Mouse (Mus musculus): ENCODE measurements at regions not wholly inside any gene's neighbourhood (a gene's known extent, or its start where the extent isn't known, plus 50 kb on each side); places are given as distances from the start of the nearest gene placed in this dataset.
"Not testable (repeated sequence)": the region's sequence is repeated elsewhere in the genome, so short reads cannot be mapped to it uniquely, and the experiment has no call there.

DNA sequence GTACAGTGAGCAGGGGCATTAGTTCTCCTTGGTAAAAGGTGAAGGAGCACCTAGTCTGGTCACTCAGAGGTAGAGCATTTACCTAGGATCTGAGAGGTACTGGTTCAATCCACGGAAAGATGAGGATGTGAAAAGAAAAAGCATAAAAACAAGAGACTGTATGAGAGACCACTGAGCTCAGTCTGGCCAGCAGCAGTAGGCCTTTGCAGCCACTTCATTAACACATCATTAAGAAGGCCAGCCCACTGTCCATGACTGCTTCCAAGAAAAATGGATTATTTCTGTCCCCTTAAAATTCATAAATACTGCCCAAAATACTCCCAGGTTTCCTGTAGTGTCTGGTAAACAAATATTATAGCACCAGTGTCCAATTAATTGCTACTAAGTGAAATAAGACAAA, 499.3 kb upstream of the 4930578C19Rik start:
- intact Hi-C loops (cut with DNase I) = no loop called here
- DNase-seq (ENCODE audit: extremely low spot score in 1 of 2, low spot score in 2 of 2) = no peak

DNA sequence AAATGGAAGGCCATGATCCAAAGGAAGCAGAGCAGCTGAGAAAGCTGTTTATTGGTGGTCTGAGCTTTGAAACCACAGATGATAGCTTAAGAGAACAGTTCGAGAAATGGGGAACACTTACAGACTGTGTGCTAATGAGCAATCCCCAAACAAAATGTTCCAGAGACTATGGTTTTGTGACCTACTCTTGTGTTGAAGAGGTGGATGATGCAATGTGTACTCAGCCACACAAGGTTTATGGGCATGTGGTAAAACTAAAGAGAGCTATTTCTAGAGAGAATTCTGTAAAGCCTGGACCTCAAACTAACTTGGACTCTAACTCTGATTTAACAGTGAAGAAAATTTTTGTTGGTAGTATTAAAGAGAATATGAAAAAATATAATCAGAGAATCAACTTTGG, 481.4 kb upstream of the 4930578C19Rik start:
- DNase-seq (ENCODE audit: extremely low spot score in 1 of 2, low spot score in 2 of 2) = no peak
- intact Hi-C loops (cut with DNase I) = no loop called here

DNA sequence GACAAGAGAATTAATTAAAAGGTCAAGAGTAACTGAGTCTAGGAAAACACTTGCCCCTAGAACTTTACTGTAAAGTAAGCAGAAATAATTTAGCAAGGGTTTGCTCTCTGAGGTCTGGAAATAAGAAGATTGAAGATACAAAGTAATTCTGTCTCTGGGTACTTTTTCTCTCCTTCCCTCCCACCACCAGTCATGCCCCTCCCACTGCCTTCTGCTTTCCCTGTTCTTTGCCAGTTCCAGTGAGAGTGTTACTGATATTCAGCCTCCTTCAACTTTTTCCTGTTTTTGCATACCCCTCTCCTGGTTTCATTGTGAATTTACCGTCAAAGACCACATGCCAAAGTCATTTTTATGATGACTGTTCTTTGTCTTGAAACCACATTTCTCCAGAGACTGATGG, 472.1 kb upstream of the 4930578C19Rik start:
- no peak for DNase-seq (ENCODE audit: extremely low spot score in 1 of 2, low spot score in 2 of 2)
- intact Hi-C loops (cut with DNase I) = no loop called here

DNA sequence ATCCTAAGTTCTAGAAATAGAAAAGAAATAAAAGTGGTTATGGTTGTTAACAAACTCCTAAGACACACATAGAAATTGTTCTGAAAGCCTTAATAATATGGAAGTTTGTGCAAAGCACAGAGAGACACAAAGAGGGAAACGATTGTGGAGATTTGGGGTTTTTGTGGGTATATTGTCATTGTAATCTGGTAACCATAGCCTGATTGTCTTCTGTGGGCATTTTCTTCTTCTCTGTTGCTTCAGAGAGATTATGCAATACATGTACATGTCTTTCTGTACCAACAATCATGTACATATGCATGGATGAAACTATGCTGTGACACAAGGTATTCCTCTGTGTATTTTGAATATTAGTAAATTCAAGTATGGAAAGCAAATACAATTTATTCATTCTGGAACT, 461.9 kb upstream of the 4930578C19Rik start:
- DNase-seq (ENCODE audit: extremely low spot score in 1 of 2, low spot score in 2 of 2) = no peak
- intact Hi-C loops (cut with DNase I) = no loop called here

GRCm38 (mm10) chrX:18921366-18922092, 460.3 kb upstream of the 4930578C19Rik start:
- intact Hi-C loops (cut with DNase I) = no loop called here
- DNase-seq (ENCODE audit: extremely low spot score in 1 of 2, low spot score in 2 of 2) = no peak

DNA sequence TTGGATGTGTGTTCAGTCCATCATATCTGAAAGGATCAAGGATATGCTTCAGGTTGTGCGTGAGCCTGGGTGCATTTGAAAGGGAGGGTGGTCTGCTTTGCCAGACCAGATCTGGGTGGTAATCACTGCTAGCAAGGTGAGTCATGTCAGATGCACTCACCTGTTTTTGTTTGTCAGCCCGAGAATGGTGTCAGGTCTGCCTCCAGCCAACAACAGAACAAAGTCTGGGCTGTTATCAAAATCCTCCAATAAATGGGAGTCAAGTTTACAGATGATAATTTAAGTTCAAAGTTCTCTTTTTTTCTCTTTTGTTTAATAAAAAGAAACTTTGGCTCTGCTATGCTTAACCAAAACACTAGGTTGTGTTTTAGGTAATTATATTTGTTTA, 421.6 kb upstream of the 4930578C19Rik start:
- DNase-seq (ENCODE audit: extremely low spot score in 1 of 2, low spot score in 2 of 2) = no peak
- intact Hi-C loops (cut with DNase I) = no loop called here

- DNase-seq (ENCODE audit: extremely low spot score in 1 of 2, low spot score in 2 of 2) = peak in 1 of 2 experiments; percentile 22
- intact Hi-C loops (cut with DNase I) = no loop called here
These were observed 421.0 kb upstream of the 4930578C19Rik start for GRCm38 (mm10) chrX:18882088-18882783.

DNA sequence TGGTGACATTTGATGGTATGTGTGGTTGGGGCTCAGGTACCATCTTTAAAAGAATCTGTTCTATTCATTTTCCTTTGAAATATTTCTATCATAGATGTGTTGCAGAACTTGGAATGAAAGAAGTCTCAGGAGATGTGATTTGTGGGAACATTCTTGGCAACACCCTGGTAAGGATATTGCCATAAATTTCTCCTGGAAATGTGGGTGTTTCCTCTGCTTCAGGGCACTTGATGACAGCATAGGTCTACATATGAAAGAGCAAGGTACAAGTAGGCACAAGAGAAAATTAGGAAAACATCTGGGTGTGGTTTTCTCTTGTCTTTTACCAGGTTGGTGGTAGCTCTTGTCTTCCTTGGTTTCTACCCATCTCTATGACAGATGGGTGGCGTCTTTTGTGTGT, 414.5 kb upstream of the 4930578C19Rik start:
- intact Hi-C loops (cut with DNase I) = no loop called here
- no peak for DNase-seq (ENCODE audit: extremely low spot score in 1 of 2, low spot score in 2 of 2)

DNA sequence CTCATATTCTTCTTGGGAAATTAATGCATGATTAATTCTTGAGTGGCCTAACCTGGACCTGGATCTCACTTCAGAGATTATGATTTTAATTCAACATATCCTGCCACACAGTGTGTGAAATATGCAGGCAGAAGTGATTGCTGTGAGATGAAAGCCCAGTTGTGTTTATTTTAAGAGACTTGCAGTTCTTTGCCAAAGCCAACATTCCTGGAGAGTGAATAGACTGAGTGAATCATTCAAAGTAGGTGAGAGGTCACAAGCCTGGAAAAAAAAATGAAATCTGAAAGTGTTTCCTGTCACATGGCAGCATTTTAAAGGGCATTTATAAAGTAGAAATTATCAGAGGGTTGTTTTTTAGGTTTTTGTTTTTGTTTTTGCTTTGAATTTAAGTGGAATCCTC, 412.9 kb upstream of the 4930578C19Rik start:
- no peak for DNase-seq (ENCODE audit: extremely low spot score in 1 of 2, low spot score in 2 of 2)

GRCm38 (mm10) chrX:18838668-18839067, 377.5 kb upstream of the 4930578C19Rik start:
- DNase-seq (ENCODE audit: extremely low spot score in 1 of 2, low spot score in 2 of 2) = no peak
- intact Hi-C loops (cut with DNase I) = no loop called here

More for the DNA sequence above, 412.9 kb upstream of the 4930578C19Rik start:
- intact Hi-C loops (cut with DNase I) = no loop called here

- intact Hi-C loops (cut with DNase I); DNase-seq (ENCODE audit: extremely low spot score in 1 of 2, low spot score in 2 of 2): not testable (repeated sequence)
These were observed 363.8 kb upstream of the 4930578C19Rik start for GRCm38 (mm10) chrX:18824971-18825370.

- intact Hi-C loops (cut with DNase I) = no loop called here
- DNase-seq (ENCODE audit: extremely low spot score in 1 of 2, low spot score in 2 of 2) = no peak
These were observed 353.3 kb upstream of the 4930578C19Rik start for GRCm38 (mm10) chrX:18814441-18814973.

Measured in left cerebral cortex, postnatal 10 days (tissue).